Mouse (Mus musculus): ENCODE results near the gene Brca1.
A peak's percentile ranks its signal among the peaks of the same experiment; 100 is the strongest.
"Not testable (repeated sequence)": the region's sequence is repeated elsewhere in the genome, so short reads cannot be mapped to it uniquely, and the experiment has no call there.

The Brca1 gene

DNA sequence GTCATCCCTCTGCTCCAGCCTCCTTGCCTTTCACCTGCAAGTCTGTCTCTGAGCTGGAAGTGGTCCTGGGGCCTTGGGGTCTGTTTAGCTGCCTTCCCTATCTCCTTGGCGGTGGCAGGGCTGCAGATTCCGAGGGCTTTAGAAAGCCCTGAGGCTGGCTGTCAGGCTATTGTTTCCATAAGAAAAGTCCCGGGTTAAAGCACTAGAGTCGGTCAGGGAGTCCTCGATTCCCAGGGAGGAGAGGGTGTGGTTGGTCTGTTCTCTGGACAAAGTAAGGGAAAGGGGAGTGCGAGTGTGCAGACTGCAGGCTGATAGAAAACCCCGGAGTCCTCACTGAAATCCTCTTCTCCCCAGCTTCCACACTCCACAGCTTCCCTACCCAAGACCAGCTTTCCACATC is 81.5 kb downstream of the Brca1 start:
- no peak for DNase-seq (ENCODE audit: low spot score)

DNA sequence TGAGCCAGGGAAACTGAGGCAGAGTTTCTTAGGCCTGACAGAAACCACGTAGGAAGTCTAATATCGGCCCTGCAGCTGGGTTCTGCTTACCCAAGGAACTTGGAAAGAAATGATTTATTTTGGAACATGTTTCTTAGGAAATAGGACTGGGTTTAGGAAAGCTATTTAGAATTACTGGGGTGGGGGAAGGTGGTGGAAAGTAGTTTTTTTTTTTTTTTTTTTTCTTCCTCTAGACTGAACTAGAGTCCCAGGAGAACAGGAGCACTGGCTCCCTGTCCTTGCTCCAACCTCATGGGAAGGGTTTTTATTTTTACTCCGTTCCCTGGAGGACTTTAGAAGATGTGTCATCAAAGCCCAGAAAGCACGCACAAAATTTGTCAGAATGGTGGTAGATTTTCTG is 82.6 kb downstream of the Brca1 start:
- DNase-seq (ENCODE audit: low spot score), result no peak

DNA sequence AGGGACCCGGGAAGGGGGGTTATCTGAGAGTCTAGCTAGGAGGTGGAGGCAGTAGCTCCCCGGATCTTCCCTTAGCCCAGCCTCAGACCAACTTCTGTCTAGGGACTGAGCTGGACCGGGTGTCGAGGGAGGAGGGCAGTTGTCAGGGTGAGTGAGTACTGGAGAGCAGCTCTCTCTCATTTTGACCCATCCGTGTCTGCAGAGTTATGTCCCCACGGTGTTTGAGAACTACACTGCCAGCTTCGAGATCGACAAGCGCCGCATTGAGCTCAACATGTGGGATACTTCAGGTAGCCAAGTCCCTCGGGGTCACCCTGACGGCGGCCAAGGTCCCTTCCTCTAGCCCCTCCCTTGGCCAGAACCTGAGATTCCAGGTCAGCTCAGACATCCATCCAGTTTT is 83.0 kb downstream of the Brca1 start:
- no peak for DNase-seq (ENCODE audit: low spot score)

DNA sequence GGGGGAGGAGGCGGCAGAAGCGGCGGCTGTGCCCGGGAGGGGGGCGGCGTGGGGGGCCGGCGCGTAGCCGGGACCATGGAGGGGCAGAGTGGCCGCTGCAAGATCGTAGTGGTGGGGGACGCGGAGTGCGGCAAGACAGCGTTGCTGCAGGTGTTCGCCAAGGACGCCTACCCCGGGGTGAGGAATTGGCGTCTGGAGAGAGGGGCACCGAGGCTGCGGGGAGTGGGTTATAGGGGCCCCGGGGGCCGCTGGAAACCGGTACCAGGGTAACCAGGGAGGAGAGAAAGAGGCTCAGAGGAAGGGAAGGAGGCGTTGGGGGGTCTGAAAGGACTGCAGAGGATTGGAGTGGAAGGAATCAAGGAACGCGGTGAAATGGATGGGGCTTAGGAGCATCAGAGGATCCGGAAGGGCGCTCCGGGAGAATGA is 83.5 kb downstream of the Brca1 start:
- no peak for DNase-seq (ENCODE audit: low spot score)

DNA sequence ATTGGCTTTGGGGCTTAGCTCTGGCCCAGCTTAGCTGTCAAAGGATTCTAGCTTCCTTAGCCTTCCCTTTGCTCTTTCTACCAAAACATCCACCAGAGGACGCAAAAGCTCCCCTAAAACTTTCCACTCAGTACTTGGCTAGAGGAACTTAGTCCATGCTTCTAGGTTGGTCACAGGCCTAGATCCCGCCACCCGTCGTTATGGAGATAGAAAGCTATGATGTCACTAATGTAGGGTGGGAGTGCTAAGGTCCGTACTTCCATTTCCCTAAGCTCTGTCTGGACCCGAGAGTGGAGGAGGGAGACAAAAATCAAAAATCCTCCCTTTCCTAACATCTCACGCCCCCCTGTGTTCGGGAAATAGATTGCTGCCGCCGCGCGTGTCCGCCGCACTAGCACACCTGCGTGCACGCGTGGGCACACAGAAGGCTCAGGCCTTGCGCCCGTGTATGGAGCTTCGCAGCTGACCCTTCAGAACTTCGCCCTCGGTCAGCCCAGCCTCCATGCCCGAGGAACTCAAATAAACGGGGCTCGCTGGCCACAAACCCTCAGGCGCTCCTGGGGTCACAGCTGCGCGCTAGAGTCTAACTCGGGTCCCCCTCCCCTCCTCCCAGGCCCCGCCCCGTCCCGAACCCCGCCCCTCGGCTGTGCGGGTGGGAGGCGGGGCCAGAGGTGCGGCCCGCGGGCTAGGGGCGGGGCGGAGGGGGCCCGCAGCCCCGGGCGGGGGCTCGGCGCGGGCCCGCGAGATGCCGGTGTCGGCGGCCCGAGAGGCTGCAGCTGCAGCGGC is 84.1 kb downstream of the Brca1 start:
- DNase-seq (ENCODE audit: low spot score), result peak; percentile 84

- DNase-seq (ENCODE audit: low spot score), result not testable (repeated sequence)
Measured at GRCm38 (mm10) chr11:101466552-101466950, 85.2 kb downstream of the Brca1 start.

GRCm38 (mm10) chr11:101465869-101466551 is 85.7 kb downstream of the Brca1 start, which contains the start of gene Vat1:
Vat1 (minus strand) TSS chr11:101466230.
- peak; percentile 78 for DNase-seq (ENCODE audit: low spot score)

DNA sequence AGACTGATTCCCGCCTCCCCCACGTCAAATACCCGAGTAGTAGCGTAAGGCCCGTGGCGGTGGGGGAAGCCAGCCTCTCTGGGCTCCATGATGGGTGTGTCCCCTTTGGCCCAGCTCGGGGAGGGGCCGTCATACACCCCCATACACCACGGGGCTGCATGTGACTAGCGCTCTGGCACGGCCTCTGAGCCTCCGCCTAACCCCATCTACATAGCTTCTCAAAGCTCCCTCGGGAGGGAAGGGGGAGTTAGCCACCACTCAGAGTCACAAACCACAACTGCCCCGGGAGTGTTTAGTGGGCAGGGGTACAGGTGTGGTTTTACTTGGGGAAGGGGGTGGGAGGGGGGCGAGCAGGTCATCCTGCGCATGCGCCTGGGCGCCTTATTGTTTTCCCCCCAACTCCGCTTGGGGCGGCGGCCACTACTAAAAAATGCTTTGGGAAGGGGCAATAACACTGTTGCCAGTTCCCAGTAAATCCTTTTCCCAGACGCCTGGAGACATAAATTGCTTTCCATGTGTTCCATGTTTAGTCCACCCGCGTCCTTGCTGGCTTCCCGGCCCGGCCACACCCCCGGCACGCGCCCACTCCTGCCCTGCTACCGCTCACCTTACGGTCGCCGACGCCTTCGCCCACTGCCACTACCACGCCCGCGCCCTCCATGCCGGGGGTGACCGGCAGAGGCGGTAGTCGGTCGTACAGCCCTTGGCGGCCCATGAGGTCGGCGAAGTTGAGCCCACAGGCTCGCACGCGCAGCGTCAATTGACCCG is 86.5 kb downstream of the Brca1 start:
- DNase-seq (ENCODE audit: low spot score), result peak; percentile 79

- DNase-seq (ENCODE audit: low spot score), result no peak
Measured at GRCm38 (mm10) chr11:101464211-101465100, 87.3 kb downstream of the Brca1 start, which contains the start of gene Rnd2. Rnd2 (plus strand) TSS chr11:101464999.

GRCm38 (mm10) chr11:101462583-101463440 is 88.9 kb downstream of the Brca1 start:
- peak; percentile 83 for DNase-seq (ENCODE audit: low spot score)

DNA sequence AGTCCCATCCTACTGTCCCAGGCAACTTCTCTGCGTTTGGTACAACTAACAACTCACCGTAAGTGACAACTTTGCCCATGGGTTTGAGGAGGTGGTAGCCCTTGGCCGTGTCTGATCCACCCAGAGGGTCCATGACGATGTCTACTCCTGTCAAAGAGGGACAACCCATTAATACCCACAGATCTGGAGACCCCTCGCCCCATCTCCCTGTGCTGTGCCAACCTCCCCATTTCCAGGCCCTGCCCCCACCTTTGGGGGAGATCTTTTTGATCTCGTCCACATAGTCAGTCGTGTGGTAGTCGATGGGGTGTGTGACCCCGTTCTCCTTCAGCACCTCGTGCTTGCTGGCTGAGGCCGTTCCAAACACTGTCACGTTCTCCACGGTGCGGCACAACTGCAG is 89.6 kb downstream of the Brca1 start:
- DNase-seq (ENCODE audit: low spot score), result no peak

- DNase-seq (ENCODE audit: low spot score), result no peak
Measured at GRCm38 (mm10) chr11:101460321-101460720, 91.4 kb downstream of the Brca1 start.

DNA sequence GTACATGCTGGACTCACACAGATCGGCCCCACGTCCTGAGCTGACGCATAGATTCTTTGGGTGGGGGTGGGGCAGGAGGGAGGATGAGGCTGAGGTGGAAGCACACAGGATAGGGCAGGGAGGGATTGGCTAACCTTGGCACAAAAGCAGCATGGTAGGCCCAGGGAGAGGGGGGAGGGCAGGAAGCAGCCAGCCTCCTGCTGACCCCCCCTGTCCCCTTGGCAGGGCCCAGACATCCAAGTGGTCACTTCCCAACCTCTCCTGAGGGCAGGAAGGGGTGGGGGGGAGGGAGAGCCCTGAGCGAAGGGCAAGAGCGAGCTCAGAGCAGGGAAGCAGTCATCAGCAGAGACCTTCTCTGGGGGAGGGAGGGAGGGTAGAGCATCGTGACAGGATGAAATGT is 92.0 kb downstream of the Brca1 start:
- DNase-seq (ENCODE audit: low spot score), result no peak

DNA sequence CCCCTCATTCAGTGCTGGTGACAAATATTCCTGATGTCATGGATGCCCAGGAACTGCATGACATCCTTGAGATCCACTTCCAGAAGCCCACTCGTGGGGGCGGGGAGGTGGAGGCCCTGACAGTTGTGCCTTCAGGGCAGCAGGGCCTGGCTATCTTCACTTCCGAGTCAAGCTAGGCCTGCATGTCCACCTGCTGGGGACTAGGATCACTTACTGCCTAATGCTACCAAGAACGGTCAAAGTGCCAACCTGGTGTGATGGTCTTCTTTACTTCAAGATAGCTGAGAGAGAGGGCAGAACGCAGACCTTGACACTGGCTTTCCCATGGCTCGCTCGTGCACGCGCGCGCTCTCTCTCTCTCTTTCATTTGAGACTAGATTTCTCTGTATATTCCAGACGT is 93.5 kb downstream of the Brca1 start:
- no peak for DNase-seq (ENCODE audit: low spot score)

DNA sequence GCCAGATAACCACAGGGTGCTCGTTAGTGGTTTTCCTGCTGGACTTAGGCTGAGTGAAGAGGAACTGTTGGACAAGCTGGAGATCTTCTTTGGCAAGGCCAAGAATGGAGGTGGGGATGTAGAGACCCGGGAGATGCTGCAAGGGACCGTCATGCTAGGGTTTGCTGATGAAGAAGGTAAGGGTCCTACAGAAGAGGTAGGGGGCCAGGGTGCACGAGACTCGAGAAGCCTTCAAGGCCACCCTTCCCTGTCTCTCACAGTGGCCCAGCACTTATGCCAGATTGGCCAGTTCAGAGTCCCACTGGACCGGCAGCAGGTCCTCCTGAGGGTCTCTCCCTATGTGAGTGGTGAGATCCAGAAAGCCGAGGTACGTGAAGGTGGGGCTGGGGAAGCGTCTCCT is 94.1 kb downstream of the Brca1 start:
- DNase-seq (ENCODE audit: low spot score), result no peak

- no peak for DNase-seq (ENCODE audit: low spot score)
Measured at GRCm38 (mm10) chr11:101455627-101456026, 96.1 kb downstream of the Brca1 start.

- DNase-seq (ENCODE audit: low spot score), result no peak
Measured at GRCm38 (mm10) chr11:101454702-101455101, 97.1 kb downstream of the Brca1 start.

GRCm38 (mm10) chr11:101452093-101452774 is 99.5 kb downstream of the Brca1 start:
- DNase-seq (ENCODE audit: low spot score), result no peak

GRCm38 (mm10) chr11:101451536-101451935 is 100.2 kb downstream of the Brca1 start:
- DNase-seq (ENCODE audit: low spot score), result no peak

GRCm38 (mm10) chr11:101450394-101450793 is 101.4 kb downstream of the Brca1 start:
- DNase-seq (ENCODE audit: low spot score), result no peak

Measured in MN1 (cell line).